Mouse (Mus musculus): Measurements from ENCODE around the gene Dcaf10. TPM values are rescaled to one million over a fixed set of nuclear protein-coding genes. Genes with fewer than 3 reads are reported as not detected.
"Not testable (repeated sequence)": the region's sequence is repeated elsewhere in the genome, so short reads cannot be mapped to it uniquely, and the experiment has no call there.

The Dcaf10 gene
- polyA plus RNA-seq, 1 experiment from 2014 or later = 14.6 TPM

DNA sequence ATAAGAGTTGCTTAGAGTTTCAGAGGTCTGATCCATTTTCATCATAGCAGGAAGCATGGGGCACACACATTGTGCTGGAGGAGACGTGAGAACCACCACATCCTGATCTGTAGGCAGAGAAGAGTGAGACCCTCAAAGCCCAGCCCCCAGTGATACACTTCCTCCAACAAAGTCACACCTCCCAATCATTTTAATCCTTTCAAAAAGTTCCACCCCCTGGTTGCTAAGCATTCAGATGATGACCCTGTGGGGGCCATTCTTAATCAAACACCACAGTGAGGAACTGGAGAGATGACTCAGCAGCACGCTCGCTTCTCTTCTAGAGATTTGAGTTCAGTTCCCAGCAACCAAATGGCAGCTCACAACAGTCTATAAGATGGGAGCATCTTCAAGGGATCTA lies 9.4 kb upstream of the Dcaf10 start:
- H3K4me1 ChIP-seq (ENCODE audit: control insufficient read depth, insufficient read depth, low read length) = no peaks in the 10 kb centered on the region
- no peak for ATAC-seq (ENCODE audit: low FRiP score, low TSS enrichment)
- H3K4me3 ChIP-seq (ENCODE audit: low read length) = no peak overlapping the region
- 66% methylated on average over 3 of the region's 3 CpGs for WGBS
- no peaks in the 10 kb centered on the region for H3K36me3 ChIP-seq (ENCODE audit: control insufficient read depth, insufficient read depth, low read length)
- no peak overlapping the region for H3K9ac ChIP-seq (ENCODE audit: low read depth, low read length)
- no peaks in the 10 kb centered on the region for H3K27me3 ChIP-seq (ENCODE audit: control insufficient read depth, insufficient read depth, low read length)
- H3K4me2 ChIP-seq (replicated peaks; ENCODE audit: low read depth, low read length) = no peak overlapping the region
- no peaks in the 10 kb centered on the region for H3K9me3 ChIP-seq (ENCODE audit: control insufficient read depth, low read length)
- no peak overlapping the region for H3K27ac ChIP-seq (ENCODE audit: low read depth, low read length)

DNA sequence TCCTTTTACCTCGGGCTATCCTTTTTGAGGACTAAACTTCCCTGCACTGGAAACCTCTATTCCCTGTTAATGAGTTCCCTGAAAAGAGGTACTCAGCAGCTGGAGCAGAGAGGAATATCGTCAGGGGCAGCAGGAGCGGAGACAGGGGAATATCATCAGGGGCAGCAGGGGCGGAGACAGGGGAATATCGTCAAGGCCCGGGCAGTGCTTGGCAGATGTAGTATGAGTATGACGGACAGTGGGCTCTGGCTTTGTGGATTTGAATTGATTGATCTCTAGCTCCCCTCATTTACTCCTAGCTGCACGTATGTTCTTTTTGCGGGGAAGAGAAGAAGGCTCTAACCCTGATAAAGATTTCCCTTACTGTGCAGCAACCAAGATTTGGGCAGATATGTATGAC lies 675 bp upstream of the Dcaf10 start:
- Histone ChIP-seq H3K9ac (ENCODE audit: low read depth, low read length) (peak overlapping the region; percentile 96; the same call in 1 of the 2 replicates), H3K9me3 (ENCODE audit: control insufficient read depth, low read length) (no peaks in the 10 kb centered on the region), H3K27ac (ENCODE audit: low read depth, low read length) (peak overlapping the region; percentile 98), H3K4me1 (ENCODE audit: control insufficient read depth, insufficient read depth, low read length) (peaks cover 11% of the 10 kb centered on the region), H3K27me3 (ENCODE audit: control insufficient read depth, insufficient read depth, low read length) (no peaks in the 10 kb centered on the region), H3K4me3 (ENCODE audit: low read length) (peak overlapping the region; percentile 97), H3K4me2 (replicated peaks; ENCODE audit: low read depth, low read length) (peak overlapping the region; percentile 75), H3K36me3 (ENCODE audit: control insufficient read depth, insufficient read depth, low read length) (peaks cover 3% of the 10 kb centered on the region; the same call in 1 of the 2 replicates)
- ATAC-seq (ENCODE audit: low FRiP score, low TSS enrichment) = no peak; the same call in 1 of the 2 replicates
- 63% methylated on average over 9 of the region's 9 CpGs for WGBS

DNA sequence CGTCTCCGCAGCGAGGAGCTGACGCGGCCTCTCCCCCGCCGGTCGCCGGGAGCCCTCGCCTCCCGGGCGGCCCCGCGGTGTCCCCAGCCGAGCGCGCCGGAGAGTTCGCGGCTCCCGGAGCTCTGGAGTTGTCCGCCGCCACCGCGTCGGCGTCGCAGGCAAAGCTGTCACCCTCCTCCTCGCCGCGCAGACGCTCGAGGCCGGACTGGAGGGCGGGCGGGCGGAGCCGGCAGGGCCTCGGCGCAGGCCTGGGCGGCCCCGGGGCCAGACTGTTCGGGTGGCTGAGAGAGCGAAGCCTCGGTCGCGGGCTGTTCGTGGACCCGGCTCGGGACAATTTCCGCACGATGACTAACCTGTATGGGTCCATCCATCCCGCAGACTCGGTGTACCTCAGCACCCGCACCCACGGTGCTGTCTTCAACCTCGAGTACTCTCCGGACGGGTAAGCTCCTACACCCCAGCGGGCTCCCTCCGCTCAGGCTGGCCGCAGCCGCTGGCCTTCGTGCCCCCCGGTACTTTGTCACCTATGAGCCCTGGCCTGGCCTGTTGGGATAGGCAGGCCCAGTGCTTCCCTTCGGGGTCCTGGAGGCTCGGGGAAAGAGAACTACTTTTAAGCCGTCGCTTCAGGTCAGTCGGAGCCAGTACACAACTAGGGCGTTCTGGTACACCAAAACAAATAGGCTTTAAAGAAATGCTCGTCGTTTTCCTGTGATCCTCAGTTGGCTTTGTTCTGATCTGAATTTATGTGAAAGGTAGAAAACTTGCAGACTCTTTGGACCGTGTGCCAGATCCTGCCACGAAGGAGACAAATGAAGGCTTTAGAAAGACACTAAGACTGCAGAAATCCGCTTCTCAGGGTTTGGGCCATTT lies 620 bp downstream of the Dcaf10 start, which contains the start of gene Exosc3:
TSS of gene Exosc3 (minus strand) at position 447 of the 870 bp plus-strand sequence.
- Histone ChIP-seq H3K27ac (ENCODE audit: low read depth, low read length) (peak within 1 kb of the TSS; percentile 98), H3K4me1 (ENCODE audit: control insufficient read depth, insufficient read depth, low read length) (peaks cover 11% of the 10 kb centered on the region), H3K9ac (ENCODE audit: low read depth, low read length) (peak within 1 kb of the TSS; percentile 96), H3K27me3 (ENCODE audit: control insufficient read depth, insufficient read depth, low read length) (no peaks in the 10 kb centered on the region), H3K9me3 (ENCODE audit: control insufficient read depth, low read length) (no peaks in the 10 kb centered on the region), H3K4me2 (replicated peaks; ENCODE audit: low read depth, low read length) (peak within 1 kb of the TSS; percentile 75), H3K36me3 (ENCODE audit: control insufficient read depth, insufficient read depth, low read length) (peaks cover 9% of the 10 kb centered on the region; the same call in 1 of the 2 replicates), H3K4me3 (ENCODE audit: low read length) (peak within 1 kb of the TSS; percentile 97)
- ATAC-seq (ENCODE audit: low FRiP score, low TSS enrichment) = peak; percentile 87
- 1% methylated on average over 69 of the region's 76 CpGs for whole genome bisulfite sequencing

DNA sequence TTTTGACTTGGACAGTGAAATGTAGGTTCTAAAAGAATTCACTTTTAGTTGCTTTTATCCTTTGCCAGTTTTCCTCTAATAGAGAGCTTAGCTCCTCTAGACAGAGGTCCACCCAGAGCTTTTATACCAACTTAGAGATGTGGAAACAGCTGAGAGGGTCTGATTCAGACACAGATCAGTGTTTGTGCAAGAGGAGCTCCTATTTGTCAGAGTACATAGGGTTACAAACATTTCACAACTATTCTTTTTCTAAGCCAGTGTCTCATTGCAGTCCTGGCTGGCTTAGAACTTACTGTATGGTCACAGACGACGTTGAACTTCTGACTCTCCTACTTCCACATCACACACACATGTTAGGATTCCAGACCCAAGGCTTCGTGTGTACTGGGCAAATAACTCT lies 14.8 kb downstream of the Dcaf10 start:
- ATAC-seq (ENCODE audit: low FRiP score, low TSS enrichment) = no peak
- no peak overlapping the region for H3K27ac ChIP-seq (ENCODE audit: low read depth, low read length)
- H3K27me3 ChIP-seq (ENCODE audit: control insufficient read depth, insufficient read depth, low read length) = no peaks in the 10 kb centered on the region
- H3K9me3 ChIP-seq (ENCODE audit: control insufficient read depth, low read length) = no peaks in the 10 kb centered on the region
- H3K36me3 ChIP-seq (ENCODE audit: control insufficient read depth, insufficient read depth, low read length) = peaks cover 36% of the 10 kb centered on the region; the same call in 1 of the 2 replicates
- H3K4me3 ChIP-seq (ENCODE audit: low read length) = no peak overlapping the region
- H3K9ac ChIP-seq (ENCODE audit: low read depth, low read length) = no peak overlapping the region
- WGBS = 90% methylated on average over 3 of the region's 3 CpGs
- H3K4me2 ChIP-seq (replicated peaks; ENCODE audit: low read depth, low read length) = no peak overlapping the region
- H3K4me1 ChIP-seq (ENCODE audit: control insufficient read depth, insufficient read depth, low read length) = no peaks in the 10 kb centered on the region

DNA sequence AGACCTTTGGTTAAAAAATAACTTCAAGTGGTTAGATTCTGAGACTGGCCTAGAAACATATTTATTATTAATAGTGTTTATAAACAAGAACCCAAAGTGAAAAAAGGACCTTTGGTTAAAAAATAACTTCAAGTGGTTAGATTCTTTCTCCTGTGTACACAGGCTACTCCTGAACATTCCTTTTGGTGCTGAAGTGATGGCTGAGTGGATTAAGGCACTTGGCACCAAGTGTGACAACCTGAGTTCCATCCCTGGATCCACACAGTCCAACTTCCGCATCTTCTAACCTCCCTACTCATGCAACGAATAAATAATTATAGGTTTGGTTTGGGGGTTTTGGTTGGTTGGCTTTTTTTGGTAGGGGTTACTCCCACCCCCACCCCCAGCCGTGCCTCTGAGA lies 29.4 kb downstream of the Dcaf10 start:
- ATAC-seq (ENCODE audit: low FRiP score, low TSS enrichment) = no peak
- H3K9ac ChIP-seq (ENCODE audit: low read depth, low read length) = no peak overlapping the region
- WGBS = 86% methylated on average over 3 of the region's 3 CpGs
- no peak overlapping the region for H3K4me3 ChIP-seq (ENCODE audit: low read length)
- H3K36me3 ChIP-seq (ENCODE audit: control insufficient read depth, insufficient read depth, low read length) = peaks cover 43% of the 10 kb centered on the region
- no peak overlapping the region for H3K27ac ChIP-seq (ENCODE audit: low read depth, low read length)
- H3K27me3 ChIP-seq (ENCODE audit: control insufficient read depth, insufficient read depth, low read length) = no peaks in the 10 kb centered on the region
- no peaks in the 10 kb centered on the region for H3K9me3 ChIP-seq (ENCODE audit: control insufficient read depth, low read length)
- H3K4me2 ChIP-seq (replicated peaks; ENCODE audit: low read depth, low read length) = no peak overlapping the region
- 0 out of 2 replicates have a peak, but pooled peaks cover 3% of the 10 kb centered on the region for H3K4me1 ChIP-seq (ENCODE audit: control insufficient read depth, insufficient read depth, low read length)

DNA sequence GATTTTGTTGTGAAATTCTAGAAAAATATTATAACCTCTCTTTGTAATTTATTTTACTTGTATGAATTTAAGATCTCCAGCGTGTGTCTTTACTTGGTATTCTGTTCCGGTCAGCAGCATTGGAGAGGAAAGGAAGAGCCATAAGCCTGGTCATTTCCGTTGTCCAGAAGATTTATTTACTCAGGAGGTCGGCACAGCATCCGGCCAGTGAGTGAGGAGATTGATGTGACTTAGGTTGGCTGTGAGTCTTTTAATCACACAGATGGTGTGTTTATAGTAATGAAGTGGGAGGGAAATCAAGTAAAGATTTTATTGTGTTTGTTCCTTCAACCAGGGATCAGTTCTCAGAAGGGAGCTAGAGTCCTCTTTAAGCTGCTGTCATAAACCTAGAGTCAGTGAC lies 33.0 kb downstream of the Dcaf10 start:
- no peak overlapping the region for H3K9ac ChIP-seq (ENCODE audit: low read depth, low read length)
- WGBS = 17% methylated on average over 5 of the region's 5 CpGs
- H3K36me3 ChIP-seq (ENCODE audit: control insufficient read depth, insufficient read depth, low read length) = peaks cover 45% of the 10 kb centered on the region
- H3K27me3 ChIP-seq (ENCODE audit: control insufficient read depth, insufficient read depth, low read length) = no peaks in the 10 kb centered on the region
- ATAC-seq (ENCODE audit: low FRiP score, low TSS enrichment) = no peak
- no peak overlapping the region for H3K4me2 ChIP-seq (replicated peaks; ENCODE audit: low read depth, low read length)
- 0 out of 2 replicates have a peak, but pooled peaks cover 3% of the 10 kb centered on the region for H3K4me1 ChIP-seq (ENCODE audit: control insufficient read depth, insufficient read depth, low read length)
- no peaks in the 10 kb centered on the region for H3K9me3 ChIP-seq (ENCODE audit: control insufficient read depth, low read length)
- no peak overlapping the region for H3K27ac ChIP-seq (ENCODE audit: low read depth, low read length)
- H3K4me3 ChIP-seq (ENCODE audit: low read length) = no peak overlapping the region

DNA sequence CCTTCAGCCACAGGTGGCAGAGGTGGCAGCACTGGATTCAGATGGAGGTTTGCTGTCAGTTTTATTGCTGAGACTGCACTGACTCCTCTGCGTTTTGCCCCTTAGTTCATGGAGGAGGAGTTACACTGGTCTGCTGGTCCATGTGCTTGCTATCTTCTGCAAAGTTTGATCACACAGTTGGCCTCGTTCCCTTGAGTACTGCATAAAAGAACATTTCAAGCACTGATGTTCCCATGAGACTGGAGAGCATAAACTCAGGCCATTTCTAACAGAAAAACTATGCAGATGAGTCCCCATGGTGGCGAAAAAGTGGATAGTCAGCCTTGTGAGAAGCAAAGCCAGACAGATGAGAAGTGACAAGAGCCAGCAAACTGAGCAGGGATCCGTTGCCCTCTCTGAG lies 34.7 kb downstream of the Dcaf10 start:
- Histone ChIP-seq H3K4me2 (replicated peaks; ENCODE audit: low read depth, low read length) (no peak overlapping the region), H3K27me3 (ENCODE audit: control insufficient read depth, insufficient read depth, low read length) (no peaks in the 10 kb centered on the region), H3K27ac (ENCODE audit: low read depth, low read length) (no peak overlapping the region), H3K9me3 (ENCODE audit: control insufficient read depth, low read length) (no peaks in the 10 kb centered on the region), H3K4me1 (ENCODE audit: control insufficient read depth, insufficient read depth, low read length) (0 out of 2 replicates have a peak, but pooled peaks cover 3% of the 10 kb centered on the region), H3K9ac (ENCODE audit: low read depth, low read length) (no peak overlapping the region), H3K36me3 (ENCODE audit: control insufficient read depth, insufficient read depth, low read length) (peaks cover 37% of the 10 kb centered on the region), H3K4me3 (ENCODE audit: low read length) (no peak overlapping the region)
- WGBS = 82% methylated on average over 4 of the region's 4 CpGs
- no peak for ATAC-seq (ENCODE audit: low FRiP score, low TSS enrichment)

DNA sequence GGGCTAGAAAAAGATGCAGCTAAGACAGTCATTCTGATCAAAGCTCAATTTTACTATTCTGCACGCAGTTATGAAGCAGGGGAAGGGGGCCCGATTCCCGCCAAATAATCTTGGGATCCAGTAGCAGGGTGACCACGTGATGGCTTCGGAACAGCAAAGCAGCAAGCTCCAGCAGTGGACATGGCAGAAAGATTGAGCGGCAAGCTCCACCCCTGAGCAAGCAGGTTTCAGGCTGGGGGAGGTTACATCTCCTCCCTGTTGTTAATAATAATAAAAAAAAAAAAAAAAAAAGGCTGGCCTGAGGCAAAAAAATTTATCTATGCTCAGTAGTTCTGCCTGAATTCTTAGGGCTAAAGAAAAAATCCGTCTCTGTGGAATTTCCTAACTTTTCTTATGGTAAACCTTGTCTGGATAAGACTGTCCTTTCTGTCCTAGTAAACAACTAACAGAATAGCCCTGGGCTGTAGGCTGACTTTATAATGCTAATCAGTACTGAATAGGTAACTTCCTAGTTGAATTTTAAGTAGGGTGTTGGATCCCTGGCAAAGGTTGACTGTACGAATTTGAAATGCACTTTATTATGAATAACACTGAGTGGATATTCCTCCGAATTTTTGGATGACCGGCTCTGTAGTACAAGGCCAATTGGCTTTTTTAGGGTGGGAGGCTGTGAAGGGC lies 39.1 kb downstream of the Dcaf10 start:
- not testable (repeated sequence) for H3K36me3 ChIP-seq (ENCODE audit: control insufficient read depth, insufficient read depth, low read length); H3K27me3 ChIP-seq (ENCODE audit: control insufficient read depth, insufficient read depth, low read length); H3K27ac ChIP-seq (ENCODE audit: low read depth, low read length); H3K4me3 ChIP-seq (ENCODE audit: low read length); ATAC-seq (ENCODE audit: low FRiP score, low TSS enrichment); H3K4me2 ChIP-seq (replicated peaks; ENCODE audit: low read depth, low read length); H3K9me3 ChIP-seq (ENCODE audit: control insufficient read depth, low read length); H3K4me1 ChIP-seq (ENCODE audit: control insufficient read depth, insufficient read depth, low read length); H3K9ac ChIP-seq (ENCODE audit: low read depth, low read length)
- 83% methylated on average over 10 of the region's 10 CpGs for whole genome bisulfite sequencing

DNA sequence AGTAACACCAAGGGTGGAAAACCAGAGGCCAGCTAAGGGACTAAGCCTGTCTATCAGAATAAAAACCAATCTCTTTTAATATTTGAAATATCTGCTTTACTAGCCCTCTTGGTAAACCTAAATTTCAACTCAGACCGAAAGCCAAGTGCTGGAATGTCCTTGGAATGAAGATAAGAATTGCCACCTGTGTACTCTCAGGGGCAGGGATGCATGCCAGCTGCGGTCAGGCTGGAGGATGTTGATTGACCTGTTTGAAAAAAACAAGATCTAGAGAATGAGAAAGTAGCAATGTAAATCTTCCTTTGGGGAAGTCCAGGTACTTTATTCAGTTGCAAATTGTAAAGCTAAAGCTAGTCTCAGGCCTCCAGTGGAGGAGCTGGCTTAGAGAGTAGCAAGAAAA lies 40.2 kb downstream of the Dcaf10 start:
- not testable (repeated sequence) for H3K4me2 ChIP-seq (replicated peaks; ENCODE audit: low read depth, low read length); H3K4me3 ChIP-seq (ENCODE audit: low read length); H3K4me1 ChIP-seq (ENCODE audit: control insufficient read depth, insufficient read depth, low read length); H3K27ac ChIP-seq (ENCODE audit: low read depth, low read length); H3K27me3 ChIP-seq (ENCODE audit: control insufficient read depth, insufficient read depth, low read length); ATAC-seq (ENCODE audit: low FRiP score, low TSS enrichment); H3K9me3 ChIP-seq (ENCODE audit: control insufficient read depth, low read length); H3K9ac ChIP-seq (ENCODE audit: low read depth, low read length); H3K36me3 ChIP-seq (ENCODE audit: control insufficient read depth, insufficient read depth, low read length)
- WGBS = 83% methylated on average over 2 of the region's 2 CpGs

All from kidney, embryonic 14.5 days (tissue).